Mouse (Mus musculus): ENCODE measurements around the gene Fgfr2. TPM values are rescaled to one million over a fixed set of nuclear protein-coding genes. Genes with fewer than 3 reads are reported as not detected.
A peak's percentile ranks its signal among the peaks of the same experiment; 100 is the strongest.

Gene Fgfr2
- polyA plus RNA-seq, 1 experiment from 2014 or later, result 93.4 TPM

DNA sequence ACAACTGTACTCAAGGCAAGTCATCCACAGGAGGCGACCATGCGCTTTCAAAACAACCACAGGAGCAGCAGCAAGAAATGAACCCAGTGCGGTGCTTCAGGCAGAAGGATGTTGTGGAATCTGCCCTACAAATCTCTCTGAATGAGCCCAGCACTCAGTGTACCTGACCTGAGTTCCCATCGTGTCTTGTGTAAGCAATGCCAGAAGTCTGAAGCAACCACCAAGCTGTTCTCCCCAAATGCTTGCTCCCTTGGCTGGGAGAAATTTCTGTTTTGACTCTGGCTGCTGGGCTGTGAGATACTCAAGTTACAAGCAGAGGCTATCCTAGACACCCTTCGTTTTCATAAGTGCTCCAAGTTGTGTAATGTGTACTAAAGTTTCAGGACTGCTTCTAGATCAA lies 517.5 kb downstream of the Fgfr2 start:
- Histone ChIP-seq H3K4me1 (ENCODE audit: control insufficient read depth, insufficient read depth, low read length) (no peaks in the 10 kb centered on the region), H3K4me3 (replicated peaks; ENCODE audit: low read length) (no peak overlapping the region), H3K27ac (ENCODE audit: low read length) (no peak overlapping the region), H3K36me3 (ENCODE audit: control insufficient read depth, insufficient read depth, low read length) (no peaks in the 10 kb centered on the region), H3K27me3 (ENCODE audit: control insufficient read depth, insufficient read depth, low read length) (peaks cover 44% of the 10 kb centered on the region), H3K9ac (ENCODE audit: low read length) (no peak overlapping the region), H3K4me2 (ENCODE audit: low read depth, low read length) (no peak overlapping the region), H3K9me3 (replicated peaks; ENCODE audit: control insufficient read depth, low read length) (no peaks in the 10 kb centered on the region)
- no peak for ATAC-seq (ENCODE audit: insufficient read depth, low FRiP score)
- WGBS, result 58% methylated on average over 5 of the region's 5 CpGs

DNA sequence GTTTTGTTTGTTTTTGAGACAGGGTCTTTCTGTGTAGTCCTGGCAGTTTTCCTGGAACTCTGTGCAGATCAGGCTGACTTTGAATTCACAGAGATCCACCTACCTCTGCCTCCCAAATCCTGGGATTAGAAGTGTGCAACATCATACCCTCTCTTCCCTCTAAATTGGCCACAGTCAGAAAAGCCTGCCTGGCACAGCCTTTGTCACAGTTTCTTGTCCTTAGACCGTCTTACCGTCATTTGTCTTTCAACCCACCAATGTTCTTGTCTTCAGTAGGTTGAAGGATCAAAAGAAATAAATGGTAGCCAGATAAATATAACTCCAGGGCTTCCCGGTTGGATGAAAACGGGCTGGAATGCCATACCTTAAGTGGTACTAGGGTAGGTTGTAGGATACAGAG lies 518.4 kb downstream of the Fgfr2 start:
- Histone ChIP-seq H3K4me2 (ENCODE audit: low read depth, low read length) (no peak overlapping the region), H3K4me1 (ENCODE audit: control insufficient read depth, insufficient read depth, low read length) (no peaks in the 10 kb centered on the region), H3K9me3 (replicated peaks; ENCODE audit: control insufficient read depth, low read length) (no peaks in the 10 kb centered on the region), H3K36me3 (ENCODE audit: control insufficient read depth, insufficient read depth, low read length) (no peaks in the 10 kb centered on the region), H3K4me3 (replicated peaks; ENCODE audit: low read length) (no peak overlapping the region), H3K9ac (ENCODE audit: low read length) (no peak overlapping the region), H3K27me3 (ENCODE audit: control insufficient read depth, insufficient read depth, low read length) (peaks cover 54% of the 10 kb centered on the region), H3K27ac (ENCODE audit: low read length) (no peak overlapping the region)
- no peak for ATAC-seq (ENCODE audit: insufficient read depth, low FRiP score)
- WGBS, result 87% methylated on average over 4 of the region's 4 CpGs

DNA sequence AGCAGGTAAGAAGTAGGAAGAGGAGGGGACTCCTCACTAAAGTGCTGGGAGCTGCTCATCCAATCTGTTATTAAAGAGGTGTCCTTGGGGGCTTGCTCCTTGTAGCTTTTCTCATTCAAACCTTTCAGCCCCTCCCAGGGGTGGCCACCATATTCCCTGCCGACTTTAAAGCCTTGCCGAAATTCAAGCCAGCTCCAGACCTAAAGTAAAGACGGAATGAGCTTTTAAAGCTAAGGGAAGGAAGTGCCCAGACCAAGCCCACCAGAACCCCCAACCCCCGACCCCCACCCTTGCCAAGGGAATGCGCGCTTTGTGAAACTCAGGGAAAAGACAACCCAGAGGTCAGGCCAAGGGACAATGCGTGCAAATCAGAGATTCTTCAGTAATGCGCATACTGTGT lies 522.2 kb downstream of the Fgfr2 start:
- ATAC-seq (ENCODE audit: insufficient read depth, low FRiP score), result no peak
- Histone ChIP-seq H3K27me3 (ENCODE audit: control insufficient read depth, insufficient read depth, low read length) (peaks cover 90% of the 10 kb centered on the region), H3K4me1 (ENCODE audit: control insufficient read depth, insufficient read depth, low read length) (peaks cover 9% of the 10 kb centered on the region), H3K36me3 (ENCODE audit: control insufficient read depth, insufficient read depth, low read length) (no peaks in the 10 kb centered on the region), H3K27ac (ENCODE audit: low read length) (no peak overlapping the region), H3K9ac (ENCODE audit: low read length) (no peak overlapping the region), H3K4me3 (replicated peaks; ENCODE audit: low read length) (no peak overlapping the region), H3K4me2 (ENCODE audit: low read depth, low read length) (no peak overlapping the region), H3K9me3 (replicated peaks; ENCODE audit: control insufficient read depth, low read length) (no peaks in the 10 kb centered on the region)
- 14% methylated on average over 8 of the region's 8 CpGs for WGBS

DNA sequence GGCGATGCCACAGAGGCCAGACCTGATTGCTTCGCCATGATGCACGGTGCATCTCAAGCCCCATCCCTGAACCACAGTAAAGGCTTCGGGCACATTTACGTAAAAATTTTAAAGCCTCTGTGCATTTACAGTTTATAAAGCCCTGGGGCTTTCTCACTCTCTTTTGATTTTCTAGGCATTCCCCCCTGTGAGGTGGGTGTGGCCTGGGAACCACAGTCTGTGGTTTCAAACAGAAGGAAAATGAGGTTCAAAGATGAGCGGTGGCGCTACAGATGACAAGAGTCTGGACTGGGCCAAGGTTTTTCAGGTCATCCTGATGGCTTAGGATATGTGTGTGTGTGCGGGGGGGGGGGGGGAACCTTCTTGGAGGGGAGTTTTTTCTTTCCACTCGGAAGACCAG lies 523.1 kb downstream of the Fgfr2 start:
- H3K4me2 ChIP-seq (ENCODE audit: low read depth, low read length), result peak overlapping the region; percentile 57
- no peak overlapping the region; the same call in 1 of the 2 replicates for H3K9ac ChIP-seq (ENCODE audit: low read length)
- peaks cover 88% of the 10 kb centered on the region for H3K27me3 ChIP-seq (ENCODE audit: control insufficient read depth, insufficient read depth, low read length)
- no peak overlapping the region for H3K27ac ChIP-seq (ENCODE audit: low read length)
- peaks cover 9% of the 10 kb centered on the region for H3K4me1 ChIP-seq (ENCODE audit: control insufficient read depth, insufficient read depth, low read length)
- ATAC-seq (ENCODE audit: insufficient read depth, low FRiP score), result no peak
- H3K4me3 ChIP-seq (replicated peaks; ENCODE audit: low read length), result peak overlapping the region; percentile 37
- WGBS, result 7% methylated on average over 9 of the region's 9 CpGs
- H3K9me3 ChIP-seq (replicated peaks; ENCODE audit: control insufficient read depth, low read length), result no peaks in the 10 kb centered on the region
- H3K36me3 ChIP-seq (ENCODE audit: control insufficient read depth, insufficient read depth, low read length), result no peaks in the 10 kb centered on the region

DNA sequence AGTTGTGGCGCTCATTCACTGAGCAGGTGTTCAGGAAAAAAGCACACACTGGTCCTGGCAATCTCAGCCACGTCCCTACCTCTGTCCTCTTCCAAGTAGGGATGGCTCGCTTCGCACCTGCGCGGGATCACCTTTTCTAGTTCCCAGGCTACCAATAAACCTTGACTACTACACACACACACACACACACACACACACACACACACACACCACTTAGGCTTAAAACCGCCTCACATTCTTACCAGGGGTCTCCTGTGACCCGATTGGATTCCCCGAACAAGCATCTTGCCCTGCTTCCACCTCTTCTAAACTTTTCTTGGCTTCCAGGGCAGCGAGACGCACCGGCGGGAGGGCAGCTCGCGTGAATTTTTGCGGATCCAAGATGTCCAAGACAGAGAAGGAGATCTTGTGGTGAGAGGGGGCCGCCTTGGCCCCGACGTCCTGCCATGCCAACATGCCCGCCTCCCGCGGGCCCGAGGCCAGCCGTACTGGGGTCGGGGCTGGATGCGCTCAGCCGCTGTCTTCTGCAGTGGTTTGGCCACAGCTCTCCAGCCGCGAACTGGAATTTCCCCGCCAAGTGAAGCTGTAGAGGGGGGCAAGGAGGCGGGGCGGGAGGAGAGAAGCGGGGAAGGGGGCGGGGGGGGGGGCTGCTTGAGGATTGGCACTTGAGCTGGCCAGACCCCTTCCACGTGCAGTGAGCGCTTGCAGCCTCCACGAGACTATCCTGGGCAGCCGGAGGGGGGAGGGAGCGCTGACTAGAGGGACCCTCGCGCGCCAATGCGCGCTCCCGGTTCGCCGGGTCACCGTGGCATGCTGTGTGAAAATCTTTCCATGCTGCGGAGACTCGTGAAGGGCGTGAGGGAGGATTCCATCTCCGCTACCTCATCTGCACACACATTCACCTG lies 523.8 kb downstream of the Fgfr2 start, which contains the start of gene Nkx1-2:
TSS of gene Nkx1-2 (minus strand) at position 567 of the 905 bp plus-strand sequence.
- Histone ChIP-seq H3K4me3 (replicated peaks; ENCODE audit: low read length) (peak within 1 kb of the TSS; percentile 37), H3K9ac (ENCODE audit: low read length) (no peak within 1 kb of the TSS; the same call in 1 of the 2 replicates), H3K9me3 (replicated peaks; ENCODE audit: control insufficient read depth, low read length) (no peaks in the 10 kb centered on the region), H3K36me3 (ENCODE audit: control insufficient read depth, insufficient read depth, low read length) (no peaks in the 10 kb centered on the region), H3K27ac (ENCODE audit: low read length) (no peak within 1 kb of the TSS), H3K4me2 (ENCODE audit: low read depth, low read length) (peak within 1 kb of the TSS; percentile 57), H3K4me1 (ENCODE audit: control insufficient read depth, insufficient read depth, low read length) (peaks cover 9% of the 10 kb centered on the region), H3K27me3 (ENCODE audit: control insufficient read depth, insufficient read depth, low read length) (peaks cover 86% of the 10 kb centered on the region)
- ATAC-seq (ENCODE audit: insufficient read depth, low FRiP score), result no peak
- WGBS, result under 1% methylated on average over 50 of the region's 52 CpGs

DNA sequence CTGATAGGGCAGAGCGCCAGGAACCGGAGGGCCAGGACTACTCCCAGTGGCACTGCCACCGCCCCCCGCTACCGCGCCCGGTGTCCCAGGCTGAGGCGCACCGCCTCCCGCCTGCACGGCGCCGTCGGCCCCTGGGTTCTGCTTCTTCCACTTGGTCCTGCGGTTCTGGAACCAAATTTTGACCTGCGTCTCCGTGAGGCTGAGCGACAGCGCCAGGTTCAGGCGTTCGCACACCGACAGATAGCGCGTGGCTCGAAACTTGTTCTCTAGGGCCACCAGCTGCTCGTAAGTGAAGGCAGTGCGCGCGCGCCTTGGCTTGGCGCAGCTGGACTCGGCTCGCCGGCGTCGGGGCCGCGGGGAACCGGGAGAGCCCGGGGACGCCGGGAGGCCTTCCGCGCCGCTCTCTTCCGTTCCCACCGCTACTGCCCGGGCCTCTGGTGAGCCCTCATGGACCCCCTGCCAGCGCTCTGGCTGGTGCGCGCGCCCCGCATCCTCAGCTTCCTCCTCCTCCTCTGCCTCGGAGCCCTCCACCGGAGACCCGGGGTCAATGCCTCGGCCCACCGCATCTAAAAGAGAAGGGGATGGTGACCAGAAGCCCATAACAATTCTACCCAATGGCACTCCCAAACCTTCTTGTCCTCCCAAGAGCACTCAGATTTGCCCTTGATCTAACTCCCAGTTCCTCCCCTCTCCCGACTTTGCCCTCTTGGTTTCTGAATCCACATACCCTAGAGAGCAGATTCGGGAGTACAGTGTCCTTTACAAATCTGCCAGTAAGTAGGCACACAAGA lies 525.7 kb downstream of the Fgfr2 start:
- peaks cover 71% of the 10 kb centered on the region for H3K27me3 ChIP-seq (ENCODE audit: control insufficient read depth, insufficient read depth, low read length)

DNA sequence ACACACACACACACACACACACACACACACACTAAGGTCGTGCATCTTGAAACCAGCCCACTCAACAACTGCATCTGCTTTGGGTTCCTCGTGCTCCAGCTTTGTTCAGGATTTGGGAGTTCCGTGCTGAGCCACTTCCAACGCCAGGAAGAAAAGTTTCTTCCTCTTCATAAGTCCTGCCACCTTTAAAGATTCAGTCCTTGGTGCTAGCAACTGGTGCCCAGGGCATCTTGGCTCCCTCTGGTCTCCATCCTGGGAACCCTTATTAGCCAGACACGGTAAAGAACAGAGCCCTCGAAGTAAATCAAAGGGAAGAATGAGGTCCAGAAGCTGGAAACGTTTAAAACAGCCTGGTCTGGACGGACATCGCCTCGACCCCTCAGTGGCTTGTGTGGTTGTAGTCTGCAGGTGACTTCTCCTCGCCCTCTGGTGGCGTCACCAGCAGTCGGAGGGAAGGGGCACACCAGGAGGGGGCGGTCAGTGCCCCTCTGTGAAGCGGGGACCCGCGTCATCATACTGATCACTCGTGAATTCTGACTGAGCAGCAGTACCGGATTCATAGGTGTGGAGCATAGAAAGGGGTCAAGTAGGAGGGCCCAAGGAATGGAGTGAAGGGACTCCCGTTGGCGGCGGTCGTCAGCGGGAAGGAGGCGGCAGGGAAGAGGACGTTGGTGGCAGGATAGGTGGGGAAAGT lies 526.4 kb downstream of the Fgfr2 start:
- Histone ChIP-seq H3K4me3 (replicated peaks; ENCODE audit: low read length) (peak overlapping the region; percentile 45), H3K4me2 (ENCODE audit: low read depth, low read length) (peak overlapping the region; percentile 76), H3K9ac (ENCODE audit: low read length) (peak overlapping the region; percentile 53; the same call in 1 of the 2 replicates), H3K36me3 (ENCODE audit: control insufficient read depth, insufficient read depth, low read length) (no peaks in the 10 kb centered on the region), H3K9me3 (replicated peaks; ENCODE audit: control insufficient read depth, low read length) (no peaks in the 10 kb centered on the region), H3K4me1 (ENCODE audit: control insufficient read depth, insufficient read depth, low read length) (peaks cover 9% of the 10 kb centered on the region), H3K27ac (ENCODE audit: low read length) (no peak overlapping the region), H3K27me3 (ENCODE audit: control insufficient read depth, insufficient read depth, low read length) (peaks cover 64% of the 10 kb centered on the region)
- ATAC-seq (ENCODE audit: insufficient read depth, low FRiP score), result 0 out of 2 replicates have a peak, but pooled peaks have one; percentile 42
- WGBS, result 11% methylated on average over 26 of the region's 26 CpGs

More for the DNA sequence above, 525.7 kb downstream of the Fgfr2 start:
- peak; percentile 42; the same call in 1 of the 2 replicates for ATAC-seq (ENCODE audit: insufficient read depth, low FRiP score)
- no peak overlapping the region for H3K27ac ChIP-seq (ENCODE audit: low read length)
- no peaks in the 10 kb centered on the region for H3K9me3 ChIP-seq (replicated peaks; ENCODE audit: control insufficient read depth, low read length)
- H3K36me3 ChIP-seq (ENCODE audit: control insufficient read depth, insufficient read depth, low read length), result no peaks in the 10 kb centered on the region
- H3K4me2 ChIP-seq (ENCODE audit: low read depth, low read length), result peak overlapping the region; percentile 76
- H3K9ac ChIP-seq (ENCODE audit: low read length), result peak overlapping the region; percentile 53; the same call in 1 of the 2 replicates
- peak overlapping the region; percentile 45 for H3K4me3 ChIP-seq (replicated peaks; ENCODE audit: low read length)
- peaks cover 9% of the 10 kb centered on the region for H3K4me1 ChIP-seq (ENCODE audit: control insufficient read depth, insufficient read depth, low read length)
- WGBS, result under 1% methylated on average over 55 of the region's 60 CpGs

DNA sequence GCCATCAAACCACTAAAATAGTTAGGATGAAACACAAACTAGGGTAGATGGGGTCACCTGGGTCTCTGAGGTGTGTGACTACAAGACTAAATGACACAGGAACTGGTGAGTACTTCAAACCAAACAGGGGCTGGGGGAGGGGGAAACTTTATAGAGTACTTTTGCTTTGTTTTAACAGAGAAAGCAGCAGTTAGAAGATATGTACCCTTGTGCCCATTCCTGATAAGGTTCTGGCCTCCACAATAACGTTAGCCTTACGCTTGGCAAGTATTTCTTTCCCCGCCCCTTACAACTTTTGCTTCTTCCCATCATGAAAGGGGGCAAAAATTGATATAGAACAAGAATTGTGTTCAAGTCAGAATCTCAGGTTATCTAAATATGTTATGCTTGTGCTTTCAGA lies 527.4 kb downstream of the Fgfr2 start:
- H3K9ac ChIP-seq (ENCODE audit: low read length), result no peak overlapping the region
- H3K4me2 ChIP-seq (ENCODE audit: low read depth, low read length), result no peak overlapping the region
- H3K9me3 ChIP-seq (replicated peaks; ENCODE audit: control insufficient read depth, low read length), result no peaks in the 10 kb centered on the region
- no peak overlapping the region for H3K4me3 ChIP-seq (replicated peaks; ENCODE audit: low read length)
- no peak overlapping the region for H3K27ac ChIP-seq (ENCODE audit: low read length)
- H3K27me3 ChIP-seq (ENCODE audit: control insufficient read depth, insufficient read depth, low read length), result peaks cover 55% of the 10 kb centered on the region
- 77% methylated on average over 3 of the region's 3 CpGs for WGBS
- H3K4me1 ChIP-seq (ENCODE audit: control insufficient read depth, insufficient read depth, low read length), result peaks cover 9% of the 10 kb centered on the region
- ATAC-seq (ENCODE audit: insufficient read depth, low FRiP score), result no peak
- H3K36me3 ChIP-seq (ENCODE audit: control insufficient read depth, insufficient read depth, low read length), result no peaks in the 10 kb centered on the region

All from stomach, embryonic 16.5 days (tissue).